Mouse (Mus musculus): Measurements from ENCODE around the gene Cacnb1. TPM values are rescaled to one million over a fixed set of nuclear protein-coding genes. Genes with fewer than 3 reads are reported as not detected.

The Cacnb1 gene
- polyA plus RNA-seq, 1 experiment, result 6.1 TPM

- TF ChIP-seq CTCF (IDR thresholded peaks at IDR 0.05; ENCODE audit: control insufficient read depth, insufficient read depth, insufficient read length) (no peak), CEBPB (IDR thresholded peaks at IDR 0.05; ENCODE audit: low read depth) (no peak), MYOG (IDR thresholded peaks at IDR 0.05; ENCODE audit: control insufficient read depth, extremely low read depth, insufficient read length) (no peak), USF1 (IDR thresholded peaks at IDR 0.05; ENCODE audit: low read depth) (no peak), MYOD1 (IDR thresholded peaks at IDR 0.05; ENCODE audit: control insufficient read depth, insufficient read length, low read depth) (no peak), FOSL1 (IDR thresholded peaks at IDR 0.05; ENCODE audit: insufficient read depth, low read length, poor library complexity, severe bottlenecking) (no peak), MAX (IDR thresholded peaks at IDR 0.05) (no peak)
- no peak overlapping the region for H3K4me3 ChIP-seq (ENCODE audit: insufficient read depth, poor library complexity, severe bottlenecking)
- peaks cover 42% of the 10 kb centered on the region for H3K36me3 ChIP-seq (ENCODE audit: control insufficient read depth, insufficient read depth)
- peaks cover 100% of the 10 kb centered on the region for H3K79me2 ChIP-seq (ENCODE audit: control insufficient read depth, insufficient read depth)
- H3ac ChIP-seq (ENCODE audit: control insufficient read depth, insufficient read length, low read depth), result no peak overlapping the region
- H3K79me3 ChIP-seq (ENCODE audit: low read depth), result peaks cover 75% of the 10 kb centered on the region
- H3K27me3 ChIP-seq (ENCODE audit: control insufficient read depth, insufficient read depth, insufficient read length), result no peaks in the 10 kb centered on the region
Observed at GRCm38 (mm10) chr11:98047745-98048144, 24.9 kb upstream of the Cacnb1 start.

- peaks cover 98% of the 10 kb centered on the region for H3K79me2 ChIP-seq (ENCODE audit: control insufficient read depth, insufficient read depth)
- TF ChIP-seq MYOD1 (IDR thresholded peaks at IDR 0.05; ENCODE audit: control insufficient read depth, insufficient read length, low read depth), result no peak
- TF ChIP-seq FOSL1 (IDR thresholded peaks at IDR 0.05; ENCODE audit: insufficient read depth, low read length, poor library complexity, severe bottlenecking), result no peak
- TF ChIP-seq MYOG (IDR thresholded peaks at IDR 0.05; ENCODE audit: control insufficient read depth, extremely low read depth, insufficient read length), result no peak
- TF ChIP-seq USF1 (IDR thresholded peaks at IDR 0.05; ENCODE audit: low read depth), result no peak
- TF ChIP-seq MAX (IDR thresholded peaks at IDR 0.05), result no peak
- TF ChIP-seq CTCF (IDR thresholded peaks at IDR 0.05; ENCODE audit: control insufficient read depth, insufficient read depth, insufficient read length), result no peak
- TF ChIP-seq CEBPB (IDR thresholded peaks at IDR 0.05; ENCODE audit: low read depth), result no peak
- no peaks in the 10 kb centered on the region for H3K27me3 ChIP-seq (ENCODE audit: control insufficient read depth, insufficient read depth, insufficient read length)
- H3ac ChIP-seq (ENCODE audit: control insufficient read depth, insufficient read length, low read depth), result no peak overlapping the region
- peaks cover 67% of the 10 kb centered on the region for H3K79me3 ChIP-seq (ENCODE audit: low read depth)
- no peak overlapping the region for H3K4me3 ChIP-seq (ENCODE audit: insufficient read depth, poor library complexity, severe bottlenecking)
- H3K36me3 ChIP-seq (ENCODE audit: control insufficient read depth, insufficient read depth), result peaks cover 55% of the 10 kb centered on the region
Observed at GRCm38 (mm10) chr11:98046466-98046865, 23.6 kb upstream of the Cacnb1 start.

- no peak for TF ChIP-seq CEBPB (IDR thresholded peaks at IDR 0.05; ENCODE audit: low read depth)
- TF ChIP-seq MYOG (IDR thresholded peaks at IDR 0.05; ENCODE audit: control insufficient read depth, extremely low read depth, insufficient read length), result no peak
- no peak for TF ChIP-seq FOSL1 (IDR thresholded peaks at IDR 0.05; ENCODE audit: insufficient read depth, low read length, poor library complexity, severe bottlenecking)
- TF ChIP-seq USF1 (IDR thresholded peaks at IDR 0.05; ENCODE audit: low read depth), result no peak
- TF ChIP-seq CTCF (IDR thresholded peaks at IDR 0.05; ENCODE audit: control insufficient read depth, insufficient read depth, insufficient read length), result no peak
- TF ChIP-seq MYOD1 (IDR thresholded peaks at IDR 0.05; ENCODE audit: control insufficient read depth, insufficient read length, low read depth), result no peak
- TF ChIP-seq MAX (IDR thresholded peaks at IDR 0.05), result no peak
Observed at GRCm38 (mm10) chr11:98045596-98045995, 22.8 kb upstream of the Cacnb1 start.

DNA sequence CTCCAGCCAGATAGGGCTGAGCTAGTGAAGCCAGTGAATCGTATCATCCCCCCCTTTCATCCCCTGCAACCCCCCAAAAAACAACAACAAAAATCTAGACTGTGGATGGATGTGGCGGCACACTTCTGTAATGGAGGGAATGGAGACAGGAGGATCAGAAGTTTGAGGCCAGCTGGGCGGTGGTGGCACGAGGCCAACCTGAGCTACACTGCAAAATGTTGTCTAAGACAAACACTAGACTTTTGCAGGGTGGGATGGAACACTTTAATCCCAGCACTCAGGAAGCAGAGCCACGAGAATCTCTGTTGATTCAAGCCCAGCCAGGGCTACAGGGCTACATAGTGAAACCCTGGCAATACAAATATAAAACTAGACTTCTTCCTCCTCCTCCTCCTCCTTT lies 21.2 kb upstream of the Cacnb1 start:
- Histone ChIP-seq H3K27me3 (ENCODE audit: control insufficient read depth, insufficient read depth, insufficient read length) (no peaks in the 10 kb centered on the region), H3K79me3 (ENCODE audit: low read depth) (peaks cover 48% of the 10 kb centered on the region)
- TF ChIP-seq FOSL1 (IDR thresholded peaks at IDR 0.05; ENCODE audit: insufficient read depth, low read length, poor library complexity, severe bottlenecking), result no peak

More at GRCm38 (mm10) chr11:98045596-98045995, 22.8 kb upstream of the Cacnb1 start:
- peaks cover 60% of the 10 kb centered on the region for H3K79me3 ChIP-seq (ENCODE audit: low read depth)
- no peaks in the 10 kb centered on the region for H3K27me3 ChIP-seq (ENCODE audit: control insufficient read depth, insufficient read depth, insufficient read length)
- peaks cover 63% of the 10 kb centered on the region for H3K36me3 ChIP-seq (ENCODE audit: control insufficient read depth, insufficient read depth)
- no peak overlapping the region for H3ac ChIP-seq (ENCODE audit: control insufficient read depth, insufficient read length, low read depth)
- peaks cover 89% of the 10 kb centered on the region for H3K79me2 ChIP-seq (ENCODE audit: control insufficient read depth, insufficient read depth)
- H3K4me3 ChIP-seq (ENCODE audit: insufficient read depth, poor library complexity, severe bottlenecking), result no peak overlapping the region

GRCm38 (mm10) chr11:98042741-98043140 lies 19.9 kb upstream of the Cacnb1 start:
- TF ChIP-seq CTCF (IDR thresholded peaks at IDR 0.05; ENCODE audit: control insufficient read depth, insufficient read depth, insufficient read length), result no peak
- TF ChIP-seq MYOG (IDR thresholded peaks at IDR 0.05; ENCODE audit: control insufficient read depth, extremely low read depth, insufficient read length), result no peak
- TF ChIP-seq USF1 (IDR thresholded peaks at IDR 0.05; ENCODE audit: low read depth), result no peak
- TF ChIP-seq MYOD1 (IDR thresholded peaks at IDR 0.05; ENCODE audit: control insufficient read depth, insufficient read length, low read depth), result no peak
- TF ChIP-seq CEBPB (IDR thresholded peaks at IDR 0.05; ENCODE audit: low read depth), result no peak
- TF ChIP-seq FOSL1 (IDR thresholded peaks at IDR 0.05; ENCODE audit: insufficient read depth, low read length, poor library complexity, severe bottlenecking), result no peak
- no peak for TF ChIP-seq MAX (IDR thresholded peaks at IDR 0.05)
- Histone ChIP-seq H3K79me2 (ENCODE audit: control insufficient read depth, insufficient read depth) (peaks cover 60% of the 10 kb centered on the region), H3ac (ENCODE audit: control insufficient read depth, insufficient read length, low read depth) (peak overlapping the region; percentile 9), H3K36me3 (ENCODE audit: control insufficient read depth, insufficient read depth) (peaks cover 68% of the 10 kb centered on the region), H3K79me3 (ENCODE audit: low read depth) (peaks cover 34% of the 10 kb centered on the region), H3K27me3 (ENCODE audit: control insufficient read depth, insufficient read depth, insufficient read length) (no peaks in the 10 kb centered on the region), H3K4me3 (ENCODE audit: insufficient read depth, poor library complexity, severe bottlenecking) (no peak overlapping the region)

More for the DNA sequence above, 21.2 kb upstream of the Cacnb1 start:
- Histone ChIP-seq H3K4me3 (ENCODE audit: insufficient read depth, poor library complexity, severe bottlenecking) (no peak overlapping the region), H3K79me2 (ENCODE audit: control insufficient read depth, insufficient read depth) (peaks cover 74% of the 10 kb centered on the region), H3ac (ENCODE audit: control insufficient read depth, insufficient read length, low read depth) (no peak overlapping the region), H3K36me3 (ENCODE audit: control insufficient read depth, insufficient read depth) (peaks cover 67% of the 10 kb centered on the region)

- H3K27me3 ChIP-seq (ENCODE audit: control insufficient read depth, insufficient read depth, insufficient read length), result no peaks in the 10 kb centered on the region
Observed at GRCm38 (mm10) chr11:98040975-98041374, 18.1 kb upstream of the Cacnb1 start.

More at GRCm38 (mm10) chr11:98040975-98041374, 18.1 kb upstream of the Cacnb1 start:
- H3K4me3 ChIP-seq (ENCODE audit: insufficient read depth, poor library complexity, severe bottlenecking), result no peak overlapping the region
- peaks cover 70% of the 10 kb centered on the region for H3K36me3 ChIP-seq (ENCODE audit: control insufficient read depth, insufficient read depth)
- H3K79me2 ChIP-seq (ENCODE audit: control insufficient read depth, insufficient read depth), result peaks cover 43% of the 10 kb centered on the region
- no peak overlapping the region for H3ac ChIP-seq (ENCODE audit: control insufficient read depth, insufficient read length, low read depth)
- TF ChIP-seq MYOG (IDR thresholded peaks at IDR 0.05; ENCODE audit: control insufficient read depth, extremely low read depth, insufficient read length) (no peak), CEBPB (IDR thresholded peaks at IDR 0.05; ENCODE audit: low read depth) (no peak), MYOD1 (IDR thresholded peaks at IDR 0.05; ENCODE audit: control insufficient read depth, insufficient read length, low read depth) (no peak), CTCF (IDR thresholded peaks at IDR 0.05; ENCODE audit: control insufficient read depth, insufficient read depth, insufficient read length) (no peak), MAX (IDR thresholded peaks at IDR 0.05) (no peak), FOSL1 (IDR thresholded peaks at IDR 0.05; ENCODE audit: insufficient read depth, low read length, poor library complexity, severe bottlenecking) (no peak), USF1 (IDR thresholded peaks at IDR 0.05; ENCODE audit: low read depth) (no peak)
- peaks cover 19% of the 10 kb centered on the region for H3K79me3 ChIP-seq (ENCODE audit: low read depth)
